Mouse (Mus musculus) T-helper 2 cell (primary cell): Measurements from ENCODE around the gene Il10ra.

Experiments
- in situ Hi-C: fragments of 300-600 bp; cut with MboI, MseI; formaldehyde crosslinking; loops from one replicate; pipeline ENCODE4 v1.15.1; 2025; ENCODE audit warnings: high pct_unique_total_duplicates

The Il10ra gene

GRCm38 (mm10) chr9:45205143-45205542 lies 63.8 kb downstream of the Il10ra start:
- in situ Hi-C loops = loop anchor here (10.0 kb wide), 1 partner anchor 1050 kb away; no protein-coding TSS in a partner anchor
